Mouse (Mus musculus) liver, embryonic 14.5 days (tissue): ENCODE measurements around the gene Hnmt. TPM values are rescaled to one million over a fixed set of nuclear protein-coding genes. Genes with fewer than 3 reads are reported as not detected.
"Not testable (repeated sequence)": the region's sequence is repeated elsewhere in the genome, so short reads cannot be mapped to it uniquely, and the experiment has no call there.

Experiments used
- ATAC-seq: fragments of 200-750 bp; cut with Nextera tagmentation; 2 replicates; pipeline ENCODE4 v1.8.0; 2017; ENCODE audit warnings: moderate number of reproducible peaks, mild to moderate bottlenecking, moderate library complexity; ENCODE audit not compliant: insufficient read depth
- DNase-seq, 3 experiments: peaks; one replicate each; pipeline ENCODE4 v3.0.0-alpha.2; 2012 to 2013; ENCODE audit warnings: low read depth in 3 of 3, low spot score in 3 of 3
- H3K27ac ChIP-seq: fragments of 300-500 bp; sonication (generic); 2 replicates; pipeline ENCODE4 v1.5.1; 2014; ENCODE audit warnings: moderate library complexity, mild to moderate bottlenecking, control low read depth, inconsistent platforms
- H3K27me3 ChIP-seq: fragments of 300-500 bp; sonication (generic); 2 replicates; pipeline ENCODE4 v1.6.1; 2014; ENCODE audit warnings: mild to moderate bottlenecking, low read length, moderate library complexity; ENCODE audit not compliant: control insufficient read depth, insufficient read depth
- H3K36me3 ChIP-seq: fragments of 300-500 bp; sonication (generic); replicated peaks from 2 replicates; pipeline ENCODE4 v1.6.1; 2014; ENCODE audit warnings: low read depth; ENCODE audit not compliant: control insufficient read depth, insufficient read depth
- H3K4me1 ChIP-seq, 2 experiments: fragments of 200-500 bp in 1 of 2; fragments of 300-500 bp in 1 of 2; sonication (generic) in 1 of 2; replicated peaks; 2 replicates each; pipeline ENCODE4 v1.6.1; 2012 to 2014; ENCODE audit warnings: antibody characterized with exemption in 1 of 2, inconsistent platforms in 1 of 2, low read length in 1 of 2; ENCODE audit not compliant: control insufficient read depth in 2 of 2, insufficient read depth in 2 of 2
- H3K4me2 ChIP-seq: fragments of 300-500 bp; sonication (generic); 2 replicates; pipeline ENCODE4 v1.6.1; 2014; ENCODE audit warnings: low read depth, mild to moderate bottlenecking, control low read depth, moderate library complexity
- H3K4me3 ChIP-seq, 2 experiments: fragments of 200-500 bp in 1 of 2; fragments of 300-500 bp in 1 of 2; sonication (generic) in 1 of 2; 2 replicates each; pipeline ENCODE4 v1.5.1; 2012 to 2014; ENCODE audit warnings: low read depth in 2 of 2, low read length in 2 of 2, mild to moderate bottlenecking in 2 of 2, control low read depth in 1 of 2, inconsistent platforms in 1 of 2, moderate library complexity in 1 of 2; ENCODE audit not compliant: insufficient read depth in 1 of 2
- H3K9ac ChIP-seq: fragments of 300-500 bp; sonication (generic); replicated peaks from 2 replicates; pipeline ENCODE4 v1.6.1; 2014; ENCODE audit warnings: mild to moderate bottlenecking, control low read depth, moderate library complexity
- H3K9me3 ChIP-seq: fragments of 300-500 bp; sonication (generic); 2 replicates; pipeline ENCODE4 v1.6.1; 2016; ENCODE audit warnings: low read length, mixed read lengths; ENCODE audit not compliant: control insufficient read depth
- CTCF ChIP-seq: IDR thresholded peaks from 2 replicates; pipeline ENCODE4 v1.5.1; 2016; ENCODE audit warnings: antibody characterized with exemption, low read depth, control low read depth
- EP300 ChIP-seq: IDR thresholded peaks from 2 replicates; pipeline ENCODE4 v1.6.1; 2016; ENCODE audit warnings: antibody characterized with exemption, low read depth
- WGBS: fragments of 180-500 bp; shearing (Covaris S2); extraction: QIAGEN DNeasy Blood & Tissue Kit; methylation state at CpG from one replicate; pipeline ENCODE4 v1.1.7; 2014; ENCODE audit not compliant: insufficient replicate concordance; 5-methylcytosine and 5-hydroxymethylcytosine counted together
- polyA plus RNA-seq, 2 experiments: library from polyadenylated mRNA; depleted of rRNA in 1 of 2; stranded (reverse) in 1 of 2; unstranded in 1 of 2; fragments of >200 nt; fragmentation: Nextera tagmentation in 1 of 2; extraction: Ambion mirVana in 1 of 2; gene quantifications; 2 replicates each; pipeline versions ENCODE4 v1.2.1 to v1.2.3; 2012 to 2014

Hnmt gene
- polyA plus RNA-seq, 2 experiments: 0.17 to 0.33 TPM

DNA sequence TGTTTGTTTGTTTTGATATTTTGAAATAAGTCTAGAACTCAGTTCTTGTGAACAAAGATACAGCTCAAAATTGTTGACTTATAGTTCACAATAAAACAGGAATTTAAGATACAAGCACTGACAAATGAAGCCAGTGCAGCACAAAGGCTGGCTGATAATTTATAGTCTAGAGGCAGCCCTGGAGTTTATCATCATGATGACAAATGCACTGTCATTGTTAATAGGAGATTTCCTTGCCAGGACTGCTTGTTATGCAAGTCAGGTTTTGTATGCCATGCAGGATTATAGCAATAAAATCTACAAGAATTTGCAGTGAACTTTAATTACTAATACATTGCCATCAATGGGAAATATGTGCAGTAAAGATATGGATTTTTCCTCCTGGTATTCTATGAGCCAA, 61.9 kb downstream of the Hnmt start:
- Histone ChIP-seq H3K4me1 (no peaks in the 10 kb centered on the region), H3K4me3 (no peak overlapping the region), H3K4me2 (no peak overlapping the region), H3K27me3 (no peaks in the 10 kb centered on the region), H3K36me3 (no peaks in the 10 kb centered on the region), H3K9me3 (no peaks in the 10 kb centered on the region), H3K27ac (no peak overlapping the region), H3K9ac (no peak overlapping the region)
- TF ChIP-seq EP300 (no peak), CTCF (no peak)
- no peak for ATAC-seq
- no peak for DNase-seq

- ATAC-seq: no peak
- Histone ChIP-seq H3K27me3 (no peaks in the 10 kb centered on the region), H3K36me3 (no peaks in the 10 kb centered on the region), H3K4me2 (no peak overlapping the region), H3K9me3 (no peaks in the 10 kb centered on the region), H3K27ac (no peak overlapping the region), H3K4me3 (no peak overlapping the region), H3K4me1 (no peaks in the 10 kb centered on the region), H3K9ac (no peak overlapping the region)
- TF ChIP-seq CTCF (no peak), EP300 (no peak)
- no peak for DNase-seq
Observed at GRCm38 (mm10) chr2:23983343-23983742, 65.9 kb downstream of the Hnmt start.

GRCm38 (mm10) chr2:23982860-23983259, 66.3 kb downstream of the Hnmt start:
- TF ChIP-seq CTCF (no peak), EP300 (no peak)
- no peaks in the 10 kb centered on the region for H3K27me3 ChIP-seq
- no peak overlapping the region for H3K27ac ChIP-seq
- 30% methylated on average over 1 of the region's 1 CpGs for WGBS
- H3K4me1 ChIP-seq: no peaks in the 10 kb centered on the region
- no peak overlapping the region for H3K9ac ChIP-seq
- DNase-seq: no peak
- no peak overlapping the region for H3K4me3 ChIP-seq
- no peaks in the 10 kb centered on the region for H3K9me3 ChIP-seq
- no peak for ATAC-seq
- H3K4me2 ChIP-seq: no peak overlapping the region
- no peaks in the 10 kb centered on the region for H3K36me3 ChIP-seq

GRCm38 (mm10) chr2:23960659-23961274, 88.4 kb downstream of the Hnmt start:
- H3K27ac ChIP-seq, H3K9ac ChIP-seq, H3K4me2 ChIP-seq, DNase-seq, ATAC-seq, H3K36me3 ChIP-seq, H3K9me3 ChIP-seq, H3K4me3 ChIP-seq, H3K4me1 ChIP-seq, H3K27me3 ChIP-seq: not testable (repeated sequence)
- WGBS: 66% methylated on average over 15 of the region's 15 CpGs

Other genes starting within 250 kb of the Hnmt start
- gene Tbpl2, start 47.2 kb upstream of the Hnmt start, polyA plus RNA-seq (2012; rRNA removed): not detected in 2 replicates
- gene Tbpl2, start 47.2 kb upstream of the Hnmt start, polyA plus RNA-seq (2014; fragmentation: Nextera tagmentation; extraction: Ambion mirVana): not detected in 2 replicates
- gene Il1f8, start 103.8 kb upstream of the Hnmt start, polyA plus RNA-seq (2012; rRNA removed): not detected in 2 replicates
- gene Il1f8, start 103.8 kb upstream of the Hnmt start, polyA plus RNA-seq (2014; fragmentation: Nextera tagmentation; extraction: Ambion mirVana): not detected in 2 replicates
- 0.08 and 0.12 TPM in 2 replicates for gene Il1f9, start 137.1 kb upstream of the Hnmt start, polyA plus RNA-seq (2012; rRNA removed)
- 0.08 and 0.11 TPM in 2 replicates for gene Il1f9, start 137.1 kb upstream of the Hnmt start, polyA plus RNA-seq (2014; fragmentation: Nextera tagmentation; extraction: Ambion mirVana)
- not detected in 2 replicates for gene Il1f6, start 166.0 kb upstream of the Hnmt start, polyA plus RNA-seq (2012; rRNA removed)
- not detected in 2 replicates for gene Il1f6, start 166.0 kb upstream of the Hnmt start, polyA plus RNA-seq (2014; fragmentation: Nextera tagmentation; extraction: Ambion mirVana)
- not detected in 2 replicates for gene Il1f5, start 227.6 kb upstream of the Hnmt start, polyA plus RNA-seq (2012; rRNA removed)
- not detected in 2 replicates for gene Il1f5, start 227.6 kb upstream of the Hnmt start, polyA plus RNA-seq (2014; fragmentation: Nextera tagmentation; extraction: Ambion mirVana)
- gene Il1f10, start 241.8 kb upstream of the Hnmt start, polyA plus RNA-seq (2012; rRNA removed): not detected in 2 replicates
- not detected in 2 replicates for gene Il1f10, start 241.8 kb upstream of the Hnmt start, polyA plus RNA-seq (2014; fragmentation: Nextera tagmentation; extraction: Ambion mirVana)